8 mouse cellular contexts compared by ENCODE assay signal in genomic region chr11:40755109-40755627, GRCm38 (mm10). TPM values are rescaled to one million over a fixed set of nuclear protein-coding genes. Genes with fewer than 3 reads are reported as not detected.
A peak's percentile ranks its signal among the peaks of the same experiment; 100 is the strongest.
DNase-seq lines count a peak whose midpoint lies in the region; ATAC-seq lines count a peak whose summit lies in the region.

Ccng1 (minus strand) TSS chr11:40755311.

- peak; percentile 79 for DNase-seq in T-cell, adult 2 months (ENCODE audit: low spot score)
- DNase-seq in cerebellum, postnatal 36 days, result peak; percentile 89 to 90
- peak; percentile 87 to 94 for DNase-seq in frontal cortex, postnatal 36 days (ENCODE audit: low spot score in 2 of 2)
- DNase-seq in left cerebral cortex, adult 11 months (ENCODE audit: low spot score), result peak; percentile 93
- peak; percentile 92 to 95 for DNase-seq in lung, postnatal 4 days
- DNase-seq in retina, postnatal 7 days (ENCODE audit: low read depth, low spot score), result peak; percentile 85
- peak; percentile 65 for DNase-seq in urinary bladder, postnatal 10 days (ENCODE audit: low spot score)

- peak within 1 kb of the TSS; percentile 78 for H3K4me2 ChIP-seq in hindbrain, embryonic 15.5 days

- peak; percentile 99 for ATAC-seq in hindbrain, embryonic 15.5 days (ENCODE audit: low FRiP score, low read depth)

- H3K9ac ChIP-seq in hindbrain, embryonic 15.5 days, result peak within 1 kb of the TSS; percentile 87

- H3K36me3 ChIP-seq in hindbrain, embryonic 15.5 days, result peaks cover 3% of the 10 kb centered on the region; the same call in 1 of the 2 replicates

- H3K9me3 ChIP-seq in hindbrain, embryonic 15.5 days, result no peaks in the 10 kb centered on the region

- peaks cover 12% of the 10 kb centered on the region; the same call in 1 of the 2 replicates for H3K4me1 ChIP-seq in hindbrain, embryonic 15.5 days (replicated peaks)

- WGBS in hindbrain, embryonic 15.5 days, result under 1% methylated on average over 25 of the region's 25 CpGs

- no peaks in the 10 kb centered on the region for H3K27me3 ChIP-seq in hindbrain, embryonic 15.5 days

- peak within 1 kb of the TSS; percentile 89 for H3K4me3 ChIP-seq in hindbrain, embryonic 15.5 days

- peak within 1 kb of the TSS; percentile 65 for H3K27ac ChIP-seq in hindbrain, embryonic 15.5 days (replicated peaks)

RNA-seq across cellular contexts. Expression of gene Ccng1, which starts in this region (rescaled TPM):
- polyA plus RNA-seq in hindbrain, embryonic 15.5 days (2015; fragmentation: Nextera tagmentation; extraction: Ambion mirVana), result 36.8 and 39.3 TPM in 2 replicates

Comparison
In these comparisons a context has a peak if more than half of its experiments do, and no peak if none do; other contexts are left out.
1. Peak in every context shown above with its lines: DNase-seq, ATAC-seq, H3K4me3 ChIP-seq and H3K27ac ChIP-seq.